Mouse (Mus musculus) midbrain, embryonic 14.5 days (tissue): ENCODE data around the gene Spdye4b. TPM values are rescaled to one million over a fixed set of nuclear protein-coding genes. Genes with fewer than 3 reads are reported as not detected.

Experiments
- ATAC-seq: fragments of 200-750 bp; cut with Nextera tagmentation; 2 replicates; pipeline ENCODE4 v1.8.0; 2017; ENCODE audit warnings: moderate number of reproducible peaks, moderate library complexity; ENCODE audit not compliant: low FRiP score, low TSS enrichment
- DNase-seq: peaks from one replicate; pipeline ENCODE4 v3.0.0-alpha.2; 2015
- H3K27ac ChIP-seq: fragments of 300-500 bp; sonication (generic); replicated peaks from 2 replicates; pipeline ENCODE4 v1.5.1; 2014; ENCODE audit warnings: mild to moderate bottlenecking, low read depth, low read length, moderate library complexity
- H3K27me3 ChIP-seq: fragments of 300-500 bp; sonication (generic); 2 replicates; pipeline ENCODE4 v1.6.1; 2014; ENCODE audit warnings: low read length, control low read depth, mixed read lengths; ENCODE audit not compliant: control insufficient read depth, insufficient read depth
- H3K36me3 ChIP-seq: fragments of 300-500 bp; sonication (generic); 2 replicates; pipeline ENCODE4 v1.6.1; 2014; ENCODE audit warnings: low read length, control low read depth; ENCODE audit not compliant: control insufficient read depth, insufficient read depth
- H3K4me1 ChIP-seq: fragments of 300-500 bp; sonication (generic); 2 replicates; pipeline ENCODE4 v1.6.1; 2014; ENCODE audit warnings: mild to moderate bottlenecking, antibody characterized with exemption, low read length, control low read depth; ENCODE audit not compliant: control insufficient read depth, insufficient read depth
- H3K4me2 ChIP-seq: fragments of 300-500 bp; sonication (generic); 2 replicates; pipeline ENCODE4 v1.6.1; 2014; ENCODE audit warnings: mild to moderate bottlenecking, low read length, moderate library complexity
- H3K4me3 ChIP-seq: fragments of 300-500 bp; sonication (generic); replicated peaks from 2 replicates; pipeline ENCODE4 v1.5.1; 2014; ENCODE audit warnings: low read depth, low read length
- H3K9ac ChIP-seq: fragments of 300-500 bp; sonication (generic); replicated peaks from 2 replicates; pipeline ENCODE4 v1.6.1; 2014; ENCODE audit warnings: mild to moderate bottlenecking, low read length, moderate library complexity
- H3K9me3 ChIP-seq: fragments of 300-500 bp; sonication (generic); 2 replicates; pipeline ENCODE4 v1.6.1; 2016; ENCODE audit warnings: low read length, control low read depth, mixed read lengths; ENCODE audit not compliant: control insufficient read depth
- WGBS: fragments of 180-500 bp; shearing (Covaris S2); extraction: QIAGEN DNeasy Blood & Tissue Kit; methylation state at CpG from one replicate; pipeline ENCODE4 v1.1.7; 2014; 5-methylcytosine and 5-hydroxymethylcytosine counted together
- microRNA-seq: library from miRNA; unstranded; fragments of <30 nt; microRNA quantifications from one replicate; pipeline ENCODE4, GENCODE M21; 2016
- polyA plus RNA-seq: library from polyadenylated mRNA; unstranded; fragments of >200 nt; fragmentation: Nextera tagmentation; extraction: Ambion mirVana; gene quantifications from 2 replicates; pipeline ENCODE4 v1.2.1, GENCODE M21; 2014

The Spdye4b gene
- polyA plus RNA-seq, 1 experiment from 2014 or later = not detected

- peaks cover 9% of the 10 kb centered on the region for H3K4me1 ChIP-seq
- WGBS = 51% methylated on average over 9 of the region's 9 CpGs
- DNase-seq = no peak
- H3K4me2 ChIP-seq = peak overlapping the region; percentile 63
- ATAC-seq = no peak
- H3K4me3 ChIP-seq = peak overlapping the region; percentile 86
- no peaks in the 10 kb centered on the region for H3K9me3 ChIP-seq
- H3K9ac ChIP-seq = peak overlapping the region; percentile 94
- peaks cover 35% of the 10 kb centered on the region for H3K36me3 ChIP-seq
- no peaks in the 10 kb centered on the region for H3K27me3 ChIP-seq
- no peak overlapping the region for H3K27ac ChIP-seq
These were observed 55.2 kb downstream of the Spdye4b start for GRCm38 (mm10) chr5:143236036-143236435.

- H3K4me2 ChIP-seq = no peak overlapping the region
- no peak overlapping the region for H3K27ac ChIP-seq
- no peak overlapping the region for H3K9ac ChIP-seq
- no peak for ATAC-seq
- no peaks in the 10 kb centered on the region for H3K9me3 ChIP-seq
- 96% methylated on average over 26 of the region's 26 CpGs for WGBS
- no peaks in the 10 kb centered on the region for H3K27me3 ChIP-seq
- H3K4me3 ChIP-seq = no peak overlapping the region
- no peak for DNase-seq
- H3K4me1 ChIP-seq = no peaks in the 10 kb centered on the region
- H3K36me3 ChIP-seq = peaks cover 93% of the 10 kb centered on the region
These were observed 64.1 kb downstream of the Spdye4b start for GRCm38 (mm10) chr5:143244926-143245325.

GRCm38 (mm10) chr5:143252039-143252438 lies 71.2 kb downstream of the Spdye4b start:
- no peak for ATAC-seq
- no peak overlapping the region for H3K4me2 ChIP-seq
- no peak for DNase-seq
- H3K36me3 ChIP-seq = peaks cover 83% of the 10 kb centered on the region
- H3K4me3 ChIP-seq = no peak overlapping the region
- no peak overlapping the region for H3K9ac ChIP-seq
- peaks cover 12% of the 10 kb centered on the region; the same call in 1 of the 2 replicates for H3K4me1 ChIP-seq
- H3K27me3 ChIP-seq = peaks cover 48% of the 10 kb centered on the region
- no peaks in the 10 kb centered on the region for H3K9me3 ChIP-seq
- H3K27ac ChIP-seq = no peak overlapping the region
- WGBS = 61% methylated on average over 6 of the region's 6 CpGs

- peaks cover 55% of the 10 kb centered on the region for H3K27me3 ChIP-seq
- H3K4me3 ChIP-seq = peak overlapping the region; percentile 25; the same call in 1 of the 2 replicates
- H3K4me1 ChIP-seq = peaks cover 12% of the 10 kb centered on the region; the same call in 1 of the 2 replicates
- H3K4me2 ChIP-seq = peak overlapping the region; percentile 52; the same call in 1 of the 2 replicates
- H3K36me3 ChIP-seq = peaks cover 80% of the 10 kb centered on the region
- WGBS = 32% methylated on average over 18 of the region's 18 CpGs
- no peak overlapping the region; the same call in 1 of the 2 replicates for H3K9ac ChIP-seq
- H3K9me3 ChIP-seq = no peaks in the 10 kb centered on the region
- ATAC-seq = no peak
- no peak for DNase-seq
- no peak overlapping the region for H3K27ac ChIP-seq
These were observed 72.0 kb downstream of the Spdye4b start for GRCm38 (mm10) chr5:143252791-143253185.

DNA sequence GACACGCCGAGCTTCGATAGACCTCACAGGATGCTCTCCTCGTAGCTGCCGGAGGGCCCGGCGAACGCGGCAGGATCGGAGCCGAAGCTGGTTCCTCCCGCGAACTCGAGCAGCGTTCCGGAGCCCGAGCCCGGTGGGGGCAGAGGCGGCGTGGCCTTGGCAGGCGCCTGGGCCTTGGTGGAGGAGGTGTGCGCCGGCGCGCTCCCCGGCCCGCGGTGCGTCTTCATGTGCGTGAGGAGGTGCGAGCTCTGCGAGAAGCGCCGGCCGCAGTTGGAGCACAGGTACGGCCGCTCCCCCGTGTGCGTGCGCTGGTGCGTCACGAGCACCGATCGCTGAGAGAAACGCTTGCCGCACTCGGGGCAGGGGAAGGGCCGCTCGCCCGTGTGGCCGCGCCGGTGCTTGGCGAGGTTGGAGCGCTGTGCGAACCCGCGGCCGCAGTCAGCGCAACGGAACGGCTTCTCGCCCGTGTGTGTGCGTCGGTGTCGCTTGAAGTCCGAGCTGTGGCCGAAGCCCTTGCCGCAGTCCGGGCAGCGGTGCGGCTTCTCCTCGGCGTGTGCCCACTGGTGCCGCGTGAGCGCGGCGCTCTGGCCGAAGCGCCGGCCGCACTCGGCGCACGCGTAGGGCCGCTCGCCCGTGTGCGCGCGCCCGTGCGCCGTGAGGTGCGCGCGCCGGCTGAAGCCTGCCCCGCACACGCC lies 72.5 kb downstream of the Spdye4b start:
- peaks cover 12% of the 10 kb centered on the region; the same call in 1 of the 2 replicates for H3K4me1 ChIP-seq
- H3K27me3 ChIP-seq = peaks cover 60% of the 10 kb centered on the region
- 8% methylated on average over 103 of the region's 103 CpGs for WGBS
- peak overlapping the region; percentile 52 for H3K4me2 ChIP-seq
- H3K36me3 ChIP-seq = peaks cover 78% of the 10 kb centered on the region
- no peak overlapping the region for H3K27ac ChIP-seq
- DNase-seq (peak; percentile 65), ATAC-seq (peak; percentile 12; the same call in 1 of the 2 replicates)
- H3K9ac ChIP-seq = peak overlapping the region; percentile 12; the same call in 1 of the 2 replicates
- H3K9me3 ChIP-seq = no peaks in the 10 kb centered on the region
- peak overlapping the region; percentile 25 for H3K4me3 ChIP-seq

DNA sequence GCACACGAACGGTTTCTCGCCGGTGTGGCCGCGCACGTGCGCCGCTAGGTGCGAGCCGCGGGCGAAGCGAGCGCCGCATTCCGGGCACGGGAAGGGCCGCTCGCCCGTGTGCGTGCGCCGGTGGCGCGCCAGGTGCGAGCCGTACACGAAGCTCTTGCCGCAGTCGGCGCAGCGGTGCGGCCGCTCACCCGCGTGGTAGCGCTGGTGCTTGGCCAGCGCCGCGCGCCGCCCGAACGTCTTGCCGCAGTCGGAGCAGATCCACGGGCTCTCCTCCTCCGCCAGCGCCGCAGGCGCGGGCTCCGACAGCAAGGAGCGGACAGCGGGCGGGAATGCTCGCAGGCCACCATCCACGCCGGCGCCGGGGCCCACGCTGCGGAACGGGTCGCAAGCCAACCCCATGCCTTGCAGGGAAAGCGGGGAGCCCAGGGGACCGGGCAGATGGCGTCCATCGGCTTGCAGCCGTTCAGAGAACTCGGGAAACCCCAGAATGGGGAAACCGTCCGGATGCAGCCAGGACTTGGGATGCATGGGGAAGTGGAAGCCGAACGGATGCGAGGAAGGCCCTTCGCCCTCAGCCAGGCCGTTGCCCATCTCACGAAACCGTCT lies 73.2 kb downstream of the Spdye4b start:
- DNase-seq (peak; percentile 76), ATAC-seq (peak; percentile 33)
- peak overlapping the region; percentile 52 for H3K4me2 ChIP-seq
- H3K9ac ChIP-seq = peak overlapping the region; percentile 16; the same call in 1 of the 2 replicates
- H3K36me3 ChIP-seq = peaks cover 76% of the 10 kb centered on the region
- peaks cover 60% of the 10 kb centered on the region for H3K27me3 ChIP-seq
- no peaks in the 10 kb centered on the region for H3K9me3 ChIP-seq
- H3K4me1 ChIP-seq = peaks cover 12% of the 10 kb centered on the region; the same call in 1 of the 2 replicates
- no peak overlapping the region for H3K27ac ChIP-seq
- 9% methylated on average over 81 of the region's 81 CpGs for WGBS
- H3K4me3 ChIP-seq = peak overlapping the region; percentile 25

Small RNA genes lying within 50 kb of the gene (microRNA-seq; reads per million reads assigned to microRNA genes)
- gene Gm44405 = not detected

Other genes with a start within 250 kb of the Spdye4b start
- gene Fscn1, start 220.7 kb upstream of the Spdye4b start, polyA plus RNA-seq = 521 and 580 TPM in 2 replicates
- 28.9 and 32.1 TPM in 2 replicates for gene Rnf216, start 68.0 kb upstream of the Spdye4b start, polyA plus RNA-seq
- not detected in 2 replicates for gene Olfr718-ps1, start 33.4 kb upstream of the Spdye4b start, polyA plus RNA-seq
- gene Rbak, start 242 bp upstream of the Spdye4b start, polyA plus RNA-seq = 12.3 and 13.9 TPM in 2 replicates
- gene Spdye4a, start 45.9 kb downstream of the Spdye4b start, polyA plus RNA-seq = not detected in 2 replicates
- 20.4 and 25.2 TPM in 2 replicates for gene Zfp12, start 54.1 kb downstream of the Spdye4b start, polyA plus RNA-seq
- 6.9 and 7.8 TPM in 2 replicates for gene Zfp316, start 89.0 kb downstream of the Spdye4b start, polyA plus RNA-seq
- 0.13 TPM in 1 of 2 replicates, not detected in the other for gene Zfp853, start 112.6 kb downstream of the Spdye4b start, polyA plus RNA-seq
- gene E130309D02Rik, start 134.3 kb downstream of the Spdye4b start, polyA plus RNA-seq = 30.0 and 30.8 TPM in 2 replicates
- 75.1 and 84.3 TPM in 2 replicates for gene Zdhhc4, start 148.2 kb downstream of the Spdye4b start, polyA plus RNA-seq
- gene Grid2ip, start 176.3 kb downstream of the Spdye4b start, polyA plus RNA-seq = 0.29 and 0.31 TPM in 2 replicates
- 134 and 139 TPM in 2 replicates for gene Kdelr2, start 222.8 kb downstream of the Spdye4b start, polyA plus RNA-seq